Mouse (Mus musculus) embryo, embryonic 11 days (tissue): ENCODE measurements at regions not wholly inside any gene's neighbourhood (a gene's known extent, or its start where the extent isn't known, plus 50 kb on each side); places are given as distances from the start of the nearest gene placed in this dataset.

Source experiments
- DNase-seq: peaks from one replicate; pipeline ENCODE4 v3.0.0-alpha.2; 2015

- no peak for DNase-seq
Observed at GRCm38 (mm10) chr19:33061006-33061405, 303.7 kb downstream of the Pten start.

- DNase-seq: no peak
Observed at GRCm38 (mm10) chr19:33062165-33063058, 305.1 kb downstream of the Pten start.

- DNase-seq: peak; percentile 24
Observed at GRCm38 (mm10) chr19:33065274-33066200, 308.2 kb downstream of the Pten start.

GRCm38 (mm10) chr19:33068351-33068955 is 311.2 kb downstream of the Pten start:
- DNase-seq: peak; percentile 22

- DNase-seq: no peak
Observed at GRCm38 (mm10) chr19:33069761-33070160, 312.5 kb downstream of the Pten start.

GRCm38 (mm10) chr19:33072299-33072698 is 315.0 kb downstream of the Pten start:
- DNase-seq: no peak

GRCm38 (mm10) chr19:33074907-33075306 is 317.2 kb downstream of the Rnls start:
- no peak for DNase-seq

- DNase-seq: no peak
Observed at GRCm38 (mm10) chr19:33078681-33079360, 313.3 kb downstream of the Rnls start.

GRCm38 (mm10) chr19:33079959-33080358 is 312.1 kb downstream of the Rnls start:
- no peak for DNase-seq

- DNase-seq: no peak
Observed at GRCm38 (mm10) chr19:33081493-33081892, 310.6 kb downstream of the Rnls start.

- no peak for DNase-seq
Observed at GRCm38 (mm10) chr19:33083371-33083770, 308.7 kb downstream of the Rnls start.

GRCm38 (mm10) chr19:33084683-33085082 is 307.4 kb downstream of the Rnls start:
- DNase-seq: no peak
